Mouse (Mus musculus): ENCODE results near the gene Ctdsp2. TPM values are rescaled to one million over a fixed set of nuclear protein-coding genes. Genes with fewer than 3 reads are reported as not detected.

The Ctdsp2 gene
- total RNA-seq, 2 experiments from 2014 or later = 90.7 to 93.6 TPM

DNA sequence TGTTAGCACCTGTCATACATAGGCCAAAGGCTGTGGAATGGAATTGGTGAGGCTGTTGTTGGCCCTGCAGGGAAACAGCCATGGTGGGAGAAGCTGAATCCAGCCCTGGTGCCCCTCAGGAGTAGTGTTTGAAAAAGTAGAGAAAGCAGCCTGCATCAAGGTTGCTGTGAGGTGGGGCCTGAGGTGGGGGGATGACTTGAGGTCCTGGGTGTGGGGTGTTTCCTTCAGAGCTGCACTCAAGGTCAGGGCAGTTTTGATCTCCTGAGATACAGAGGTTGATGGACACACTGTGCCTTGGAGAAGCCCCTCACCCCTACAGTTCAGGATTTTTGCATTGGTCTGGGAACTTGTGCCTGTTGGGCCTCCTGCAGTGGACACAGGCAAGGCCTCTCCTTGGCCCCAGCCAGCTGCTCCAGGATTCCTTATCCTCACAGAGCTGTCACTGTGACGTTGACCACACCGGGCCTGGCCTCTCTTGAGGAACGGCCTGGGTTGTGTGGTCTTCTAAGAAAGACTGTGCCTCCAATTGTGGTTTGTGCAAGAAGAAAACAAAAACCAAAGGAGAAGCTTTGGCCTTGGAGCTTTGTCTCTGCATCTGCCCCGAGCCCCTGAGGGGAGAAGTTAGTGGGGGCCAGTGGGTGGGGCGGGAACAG lies 10.1 kb downstream of the Ctdsp2 start:
- no peak for DNase-seq (ENCODE audit: low spot score in 2 of 2)

DNA sequence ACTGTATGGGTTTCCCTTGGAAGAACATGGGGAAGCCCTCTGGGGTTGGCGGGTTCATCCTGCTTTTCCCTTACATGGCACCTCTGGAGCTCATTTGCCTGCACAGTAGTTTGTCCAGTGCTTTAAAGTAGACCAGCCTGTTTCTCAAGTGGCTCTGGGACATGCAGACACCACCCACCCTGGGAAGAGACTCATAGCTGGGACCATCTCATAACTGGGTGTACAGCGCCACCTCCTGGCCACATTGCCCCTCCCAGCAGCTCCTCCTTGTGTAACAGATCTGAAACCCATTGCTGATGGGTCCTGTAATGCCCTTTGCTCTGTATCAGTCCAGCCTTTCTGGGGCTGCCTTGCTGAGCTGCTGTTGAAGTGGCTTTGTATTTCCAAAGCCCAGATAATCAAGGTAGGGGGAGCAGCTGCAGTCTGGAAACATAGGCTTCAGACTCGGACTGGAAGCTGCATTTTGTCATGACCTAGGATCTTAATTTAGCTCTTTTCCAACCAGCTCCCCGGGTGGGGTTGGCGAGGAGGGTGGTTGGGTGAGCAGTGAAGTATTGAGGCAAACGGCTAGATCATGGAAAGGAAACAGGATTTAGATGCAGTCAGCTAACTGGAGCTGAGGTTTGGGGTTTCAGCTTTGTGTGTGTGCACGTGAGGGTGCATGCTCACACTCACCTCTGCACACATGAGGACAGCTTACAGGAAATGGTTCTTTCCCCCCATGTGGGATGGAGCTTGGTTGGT lies 12.0 kb downstream of the Ctdsp2 start:
- DNase-seq (ENCODE audit: low spot score in 2 of 2) = peak; percentile 81 to 84

DNA sequence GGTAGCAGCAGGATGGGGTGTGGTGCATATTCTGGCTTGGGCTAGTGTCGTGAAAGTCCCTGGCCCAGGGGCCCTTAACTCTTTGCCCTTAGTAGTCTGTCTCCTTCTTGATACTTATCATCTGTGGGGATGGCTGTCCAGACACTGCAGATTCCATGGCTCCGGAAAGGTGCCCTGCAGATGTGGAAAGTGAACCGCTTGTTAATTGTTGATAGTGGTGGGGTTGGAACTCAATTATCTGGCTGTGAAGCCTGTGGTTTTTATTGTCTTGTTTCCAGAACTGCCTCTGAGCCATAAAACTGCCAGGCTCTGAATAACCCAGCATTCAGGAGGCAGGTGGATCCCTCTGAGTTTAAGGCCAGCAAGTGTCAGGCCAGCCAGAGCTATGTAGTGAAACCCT lies 13.2 kb downstream of the Ctdsp2 start:
- DNase-seq (ENCODE audit: low spot score in 2 of 2) = no peak

DNA sequence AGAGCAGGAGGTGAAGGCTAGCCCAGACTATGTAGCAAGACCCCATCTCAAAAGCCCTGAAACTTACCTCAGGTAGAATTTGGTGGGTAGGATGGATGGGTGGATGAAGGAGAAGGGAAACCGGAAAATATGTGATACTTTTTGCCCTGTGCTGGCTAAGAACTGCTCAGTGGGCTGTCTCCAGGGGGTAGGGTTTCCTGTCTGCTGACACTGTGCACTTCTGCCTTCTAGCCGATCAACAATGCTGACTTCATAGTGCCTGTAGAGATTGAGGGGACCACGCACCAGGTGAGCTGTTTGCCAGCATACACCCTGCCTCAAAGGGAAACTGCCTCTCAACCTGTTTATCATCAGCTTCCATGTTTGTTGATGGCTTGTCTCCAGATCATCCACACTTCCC lies 15.1 kb downstream of the Ctdsp2 start:
- no peak for DNase-seq (ENCODE audit: low spot score in 2 of 2)

DNA sequence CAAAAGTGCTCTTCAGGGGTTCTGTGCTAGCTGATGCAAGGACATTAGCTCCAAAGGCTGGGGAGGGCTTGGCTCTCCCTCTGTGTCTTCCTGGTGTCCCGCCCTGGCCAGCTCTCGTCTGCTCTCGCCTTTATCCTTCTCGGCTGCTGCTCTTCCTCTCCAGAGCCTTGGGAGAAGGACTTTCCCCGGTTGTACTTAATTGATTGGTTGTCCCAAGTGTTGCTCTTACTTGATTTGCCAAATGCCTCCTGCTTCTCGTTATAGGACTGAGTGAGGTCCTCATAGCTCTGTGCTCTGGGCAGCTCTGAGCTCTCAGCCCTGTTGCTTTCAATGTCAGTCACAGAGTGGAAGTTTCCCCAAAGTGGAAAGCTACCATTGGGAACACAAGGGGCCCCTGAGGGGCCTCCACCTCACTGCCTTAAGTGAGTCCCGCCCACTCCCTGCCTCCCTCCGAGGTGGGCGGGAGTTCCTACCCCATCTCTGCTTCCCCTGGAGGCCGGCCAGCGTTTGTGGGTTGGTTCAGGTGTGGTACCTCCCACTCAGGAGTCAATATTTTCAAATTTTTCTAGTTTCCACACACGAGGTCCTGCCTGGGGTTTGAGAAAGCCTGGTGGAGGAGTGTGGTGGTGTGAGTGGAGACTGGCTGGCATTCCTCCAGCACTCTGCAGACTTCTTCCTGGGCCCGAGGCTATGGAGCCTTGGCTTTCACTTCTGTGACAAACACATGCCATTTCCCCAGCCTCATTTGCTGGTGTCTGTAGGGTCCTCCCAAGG lies 19.0 kb downstream of the Ctdsp2 start:
- DNase-seq (ENCODE audit: low spot score in 2 of 2) = no peak

DNA sequence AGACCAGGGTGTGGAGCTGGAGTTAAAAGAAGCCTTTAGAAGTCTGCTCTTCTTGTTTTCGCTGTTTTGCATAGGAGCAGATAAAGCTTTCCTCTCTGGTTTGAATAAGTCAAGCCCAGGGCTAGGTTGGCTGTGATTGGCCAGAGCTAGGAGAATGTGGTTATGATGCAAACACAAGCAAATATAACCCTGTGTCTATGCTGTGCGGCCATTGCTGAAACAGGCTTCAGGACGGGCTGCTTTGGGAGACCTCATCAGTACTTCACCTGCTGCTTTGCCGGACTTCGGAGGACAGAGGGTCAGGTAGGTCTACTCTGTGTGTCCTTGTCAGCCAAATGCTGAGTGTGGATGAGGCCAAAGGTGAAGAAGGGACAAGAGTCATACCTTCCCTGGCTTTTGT lies 22.0 kb downstream of the Ctdsp2 start, which contains the start of gene Avil:
TSS of gene Avil (plus strand) at position 181 of the 400 bp plus-strand sequence.
- DNase-seq (ENCODE audit: low spot score in 2 of 2) = no peak

DNA sequence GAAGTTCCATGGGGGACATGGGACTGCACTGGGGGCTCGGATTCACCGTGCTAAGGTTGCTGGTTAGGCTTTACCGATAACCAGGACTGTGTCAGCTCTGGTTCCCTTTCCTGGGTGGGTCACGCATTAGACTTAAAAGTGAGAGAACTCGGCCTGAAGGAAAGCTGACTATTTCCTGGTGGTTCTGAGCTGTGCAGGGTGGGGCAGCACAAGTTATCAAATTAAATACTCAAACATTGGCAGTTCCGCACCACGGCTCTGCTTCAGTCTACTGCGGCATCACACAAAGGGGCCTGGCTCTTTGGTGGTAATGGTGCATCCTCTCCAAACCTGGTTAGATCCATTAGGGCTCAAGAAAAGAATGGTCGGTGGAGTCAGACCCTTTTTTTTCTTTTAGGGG lies 22.8 kb downstream of the Ctdsp2 start:
- no peak for DNase-seq (ENCODE audit: low spot score in 2 of 2)

DNA sequence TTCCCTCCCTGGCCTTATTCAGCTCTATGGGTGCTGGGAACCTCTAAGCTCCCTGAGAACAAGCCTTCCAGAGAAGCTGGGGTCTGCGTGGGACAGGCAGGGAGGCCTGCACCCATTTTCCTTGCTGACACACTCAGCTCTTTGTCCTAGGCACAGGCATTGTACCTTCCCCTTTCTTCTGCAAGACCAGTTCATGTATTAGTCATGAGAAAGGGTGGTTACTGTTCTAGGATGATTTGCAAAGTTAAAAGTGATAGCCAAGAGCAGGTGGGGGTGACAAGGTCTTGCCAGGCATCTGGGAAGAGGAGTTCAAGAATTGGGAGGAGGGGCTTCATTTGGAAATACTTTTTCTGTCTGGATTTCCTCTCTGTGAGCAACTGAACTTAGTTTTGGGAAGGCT lies 23.5 kb downstream of the Ctdsp2 start:
- no peak for DNase-seq (ENCODE audit: low spot score in 2 of 2)

DNA sequence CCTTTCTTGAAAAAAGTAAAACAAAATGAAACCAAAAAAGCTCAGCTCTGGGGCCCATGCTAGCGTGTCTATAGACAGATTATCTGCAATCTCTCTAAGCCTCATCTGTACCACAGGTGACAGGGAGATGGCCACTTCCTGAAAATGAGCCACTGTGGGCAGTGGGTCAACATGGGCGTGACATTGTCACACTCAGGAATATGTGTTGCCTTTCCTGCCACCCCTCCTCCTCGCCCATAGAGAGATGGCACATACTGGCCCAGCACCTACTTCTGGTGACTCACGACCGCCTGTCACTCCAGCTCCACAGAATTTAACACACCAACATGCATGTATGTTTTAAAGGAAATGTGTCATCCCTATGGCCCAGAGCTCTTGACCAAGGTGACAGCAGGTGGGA lies 24.2 kb downstream of the Ctdsp2 start:
- no peak for DNase-seq (ENCODE audit: low spot score in 2 of 2)

DNA sequence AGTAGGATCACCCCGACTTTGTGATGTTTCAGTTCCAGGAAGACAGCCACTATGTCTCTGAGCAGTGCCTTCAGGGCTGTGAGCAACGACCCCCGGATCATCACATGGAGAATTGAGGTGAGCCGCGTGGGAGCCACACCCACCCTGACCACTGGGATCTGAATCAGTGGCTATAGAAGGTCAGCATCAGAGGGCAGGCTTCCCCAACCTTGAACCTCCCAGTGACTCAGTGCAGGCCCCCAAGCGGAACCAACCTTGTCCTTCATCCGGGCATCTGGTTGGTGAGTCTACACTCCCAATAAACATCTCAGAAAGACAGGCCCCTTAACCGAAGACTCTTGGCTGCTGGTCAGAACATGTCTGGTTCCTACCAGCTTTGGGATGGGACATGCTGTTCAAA lies 24.8 kb downstream of the Ctdsp2 start:
- no peak for DNase-seq (ENCODE audit: low spot score in 2 of 2)

DNA sequence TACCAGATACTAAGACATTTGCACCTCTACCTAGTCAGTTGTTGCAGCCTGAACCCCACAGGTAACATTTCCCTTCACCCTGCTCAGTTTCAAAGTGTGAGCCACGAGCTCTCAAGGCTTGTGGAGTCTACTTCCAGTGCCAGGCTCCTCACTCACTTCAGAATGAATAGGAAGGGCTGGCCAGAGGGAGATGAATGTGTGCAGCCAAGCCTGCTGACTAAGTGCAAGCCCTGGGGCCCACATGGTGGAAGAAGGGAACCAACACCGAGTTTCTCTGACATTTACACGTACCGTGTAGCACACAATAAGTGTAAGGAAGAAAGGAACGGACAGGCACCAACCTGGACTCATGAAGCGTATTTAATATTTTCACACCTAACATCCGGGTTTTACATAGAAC lies 25.3 kb downstream of the Ctdsp2 start:
- no peak for DNase-seq (ENCODE audit: low spot score in 2 of 2)

DNA sequence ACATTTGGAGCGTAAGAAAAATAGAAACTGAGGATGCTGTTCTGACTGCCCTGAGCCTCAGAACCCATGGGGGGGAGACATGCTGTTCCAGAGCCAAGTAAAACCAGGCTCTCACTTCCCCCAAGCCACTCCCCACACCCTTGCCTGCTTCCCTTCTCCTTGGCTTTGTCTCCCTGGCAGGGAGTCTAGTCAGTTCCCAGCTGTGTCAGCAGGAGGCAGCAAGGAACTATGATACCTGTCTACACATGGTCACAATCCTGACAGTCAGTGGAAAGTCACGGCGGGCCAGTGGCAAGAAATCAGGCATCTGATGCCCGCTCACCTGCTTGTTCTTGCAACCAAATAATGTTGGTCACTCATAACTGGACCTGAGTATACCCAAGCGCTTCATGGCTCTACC lies 38.0 kb downstream of the Ctdsp2 start:
- no peak for DNase-seq (ENCODE audit: low spot score in 2 of 2)

DNA sequence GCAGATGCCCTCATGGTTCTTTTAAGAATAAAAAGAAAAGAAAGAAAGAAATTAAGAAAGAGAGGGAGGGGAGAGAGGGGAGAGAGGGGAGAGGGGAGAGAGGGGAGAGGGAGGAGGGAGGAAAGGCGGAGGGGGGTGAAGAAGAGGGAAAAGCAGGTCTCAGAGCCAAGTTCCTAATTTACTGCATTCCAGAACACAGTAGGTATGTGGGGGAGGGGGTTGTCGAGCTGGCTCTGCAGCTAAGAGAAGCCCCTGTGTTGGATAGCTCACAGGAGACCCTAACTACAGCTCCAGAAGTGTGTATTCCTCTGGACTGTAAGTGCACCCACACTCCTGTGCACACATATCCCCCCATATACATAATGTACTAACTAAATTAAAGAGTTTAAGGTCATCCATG lies 38.6 kb downstream of the Ctdsp2 start:
- no peak for DNase-seq (ENCODE audit: low spot score in 2 of 2)

DNA sequence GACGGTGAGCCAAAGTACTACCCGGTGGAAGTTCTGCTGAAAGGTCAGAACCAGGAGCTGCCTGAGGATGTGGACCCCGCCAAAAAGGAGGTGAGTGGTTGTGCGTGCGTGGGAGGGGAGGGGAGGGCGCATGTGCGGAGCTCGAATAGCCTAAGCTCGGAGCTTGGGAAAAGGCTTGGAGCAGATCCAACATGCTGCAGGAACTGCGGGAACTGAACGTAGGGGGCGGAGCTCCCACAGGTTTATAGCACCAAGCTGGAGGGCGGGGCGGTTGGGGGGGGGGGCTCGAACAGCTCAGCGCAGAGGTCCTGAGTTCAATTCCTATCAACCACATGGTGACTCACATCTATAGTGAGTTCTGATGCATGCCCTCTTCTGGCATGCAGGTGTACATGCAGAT lies 39.9 kb downstream of the Ctdsp2 start:
- DNase-seq (ENCODE audit: low spot score in 2 of 2) = no peak

DNA sequence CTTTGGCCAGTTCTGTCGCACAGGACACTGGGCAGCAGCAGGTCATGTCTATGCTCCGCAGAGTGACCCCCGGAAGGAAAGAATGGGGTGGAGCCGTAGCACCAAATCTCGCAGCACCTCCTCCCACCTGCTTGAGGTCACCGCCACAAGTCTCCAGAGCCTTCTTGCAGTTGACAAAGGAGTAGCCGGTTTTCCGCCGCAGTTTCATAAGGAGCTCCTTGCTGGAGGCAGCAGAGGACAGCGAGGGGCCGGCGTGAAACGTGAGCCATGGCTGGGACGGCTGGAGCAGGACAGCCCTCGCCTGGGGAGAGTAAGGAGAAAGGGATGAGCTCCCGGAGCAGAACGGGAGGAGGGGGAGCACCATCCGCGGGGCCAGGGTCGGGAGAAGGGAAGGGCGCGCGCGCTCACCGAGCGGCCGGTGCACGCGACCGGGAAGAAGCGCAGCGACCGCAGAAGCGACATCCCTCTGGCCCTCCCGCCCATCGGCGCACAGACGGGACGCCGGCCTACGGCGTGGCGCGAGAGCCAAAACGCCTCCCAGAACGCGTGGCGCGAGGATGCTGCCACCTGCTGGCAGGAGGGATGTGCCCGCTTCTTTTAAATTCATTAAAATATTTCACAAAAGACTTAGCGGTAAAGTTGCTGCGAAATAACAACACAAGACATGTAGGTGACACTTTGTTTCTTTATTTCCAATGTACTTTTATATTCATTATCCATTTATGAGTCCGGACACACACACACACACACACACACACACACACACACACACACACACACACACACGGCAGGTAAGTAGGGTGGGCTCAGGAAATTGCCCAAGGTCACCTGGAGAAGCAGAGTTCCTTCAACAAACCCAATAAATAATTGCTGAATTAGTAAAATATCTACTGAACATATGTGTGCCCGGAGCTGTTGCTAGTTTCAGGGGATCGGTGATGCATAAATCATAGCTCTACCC lies 52.1 kb downstream of the Ctdsp2 start, which contains the start of gene Tsfm:
TSS of gene Tsfm (minus strand) at position 505 of the 961 bp plus-strand sequence.
- peak; percentile 87 to 94 for DNase-seq (ENCODE audit: low spot score in 2 of 2)

DNA sequence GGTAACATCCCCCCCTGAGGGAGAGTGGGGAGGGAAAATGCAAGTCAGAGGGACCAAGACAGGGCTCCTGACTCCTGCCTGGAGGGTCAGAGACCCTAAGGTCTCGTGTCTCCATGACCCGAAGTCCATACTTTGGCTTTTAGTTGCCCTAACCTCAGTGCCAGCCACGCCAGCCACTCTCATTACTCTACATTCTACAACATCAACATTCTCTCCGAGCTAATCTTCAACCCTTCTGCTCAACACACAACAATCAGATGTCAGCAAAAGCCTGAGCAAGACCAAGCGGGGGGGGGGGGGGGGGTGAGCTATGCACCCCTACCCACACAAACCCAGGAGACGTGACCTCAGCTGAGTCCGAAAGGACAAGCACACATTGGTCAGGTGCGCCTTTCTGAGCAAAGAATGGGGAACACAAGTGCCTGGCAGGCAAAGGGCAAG lies 54.8 kb downstream of the Ctdsp2 start:
- no peak for DNase-seq (ENCODE audit: low spot score in 2 of 2)

DNA sequence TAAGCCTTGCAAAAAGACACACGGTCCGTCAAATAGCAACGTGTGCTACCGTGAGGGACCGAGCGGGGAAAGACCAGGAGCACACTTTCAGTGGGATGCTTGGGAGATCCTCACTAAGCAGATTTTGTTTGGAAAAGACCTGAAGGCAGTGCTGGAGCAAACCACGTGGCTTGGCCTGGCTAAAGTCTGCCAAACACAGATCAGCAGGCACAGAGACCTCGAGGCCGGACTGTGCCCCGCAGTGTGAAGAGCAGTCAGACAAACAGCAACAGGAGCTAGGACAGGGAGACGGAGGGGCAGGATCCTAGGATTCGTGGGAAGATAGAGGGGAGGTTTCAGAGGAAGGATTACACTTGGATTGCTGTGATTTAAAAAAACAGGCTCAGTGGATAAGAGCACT lies 57.8 kb downstream of the Ctdsp2 start:
- no peak for DNase-seq (ENCODE audit: low spot score in 2 of 2)

DNA sequence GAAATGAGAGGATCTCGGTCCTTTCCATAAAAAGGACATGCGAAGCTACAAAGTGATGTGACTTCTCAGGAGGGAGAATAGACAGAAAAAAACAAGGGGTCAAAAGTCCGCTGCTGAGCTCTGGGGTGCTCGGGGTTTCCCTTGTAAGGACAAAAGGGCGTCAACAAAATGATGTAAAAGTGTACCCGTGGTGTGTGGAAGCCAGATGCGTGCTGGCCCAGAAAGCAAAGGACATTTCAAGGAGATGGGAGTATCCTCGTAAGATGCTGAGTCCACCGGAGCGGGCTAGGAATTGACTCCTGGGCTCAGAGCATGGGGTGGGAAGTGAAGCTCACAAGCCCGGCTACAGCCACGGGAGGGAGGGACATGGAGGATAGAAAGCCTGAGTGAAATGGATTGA lies 59.1 kb downstream of the Ctdsp2 start:
- no peak for DNase-seq (ENCODE audit: low spot score in 2 of 2)

DNA sequence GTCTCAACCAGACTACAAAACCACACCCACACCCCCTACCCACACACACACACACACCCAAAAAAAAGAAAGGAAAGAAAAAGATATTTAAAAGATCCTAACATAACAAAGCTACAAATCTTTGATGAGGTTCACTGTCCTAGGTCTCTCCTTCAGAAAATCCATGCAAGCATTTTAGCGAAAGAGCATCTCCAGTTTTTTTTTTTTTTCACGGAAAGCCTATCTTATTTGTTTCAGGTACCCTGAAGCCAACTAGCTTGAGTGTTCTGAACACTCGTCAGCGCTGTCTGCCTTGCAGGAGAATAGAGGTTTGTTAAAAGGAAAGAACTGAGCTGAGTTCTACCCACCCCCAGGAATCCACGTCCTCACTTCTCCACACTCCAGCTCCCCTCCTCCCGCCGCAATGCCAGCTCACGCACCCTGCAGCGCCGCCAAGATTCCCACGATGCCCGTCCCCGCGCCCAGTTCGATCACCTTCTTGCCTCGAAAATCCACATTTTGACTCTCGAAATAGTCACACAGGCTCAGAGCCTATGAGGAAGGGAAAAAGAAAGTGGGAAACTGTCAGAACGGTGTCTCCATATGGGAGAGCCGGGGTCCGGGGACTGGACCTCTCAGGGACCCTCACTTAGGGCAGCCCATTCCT lies 62.2 kb downstream of the Ctdsp2 start:
- DNase-seq (ENCODE audit: low spot score in 2 of 2) = no peak

DNA sequence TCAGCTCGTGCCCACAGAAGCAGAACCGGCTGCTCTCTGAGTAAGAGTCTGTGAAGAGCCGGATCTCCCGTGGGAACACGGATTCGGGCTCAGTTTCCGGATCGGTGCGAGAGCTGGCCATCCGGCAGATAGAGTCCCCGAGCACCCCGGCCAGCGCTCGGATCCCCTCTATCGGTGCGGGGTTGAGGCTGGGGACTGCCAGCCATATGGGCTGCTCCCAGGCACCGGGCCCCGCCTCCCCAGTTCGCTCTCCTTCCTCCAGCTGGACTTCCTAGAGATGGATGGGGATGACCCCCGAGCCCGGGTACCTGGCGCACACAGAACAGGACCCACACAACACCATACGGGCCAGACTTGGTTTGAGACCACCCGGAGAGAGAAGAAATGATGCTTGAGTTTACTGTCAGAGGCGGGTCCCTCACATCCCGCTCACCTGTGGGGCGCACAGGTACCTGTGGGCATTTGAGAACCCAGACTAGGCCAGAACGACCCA lies 62.8 kb downstream of the Ctdsp2 start, which contains the start of the genes Mettl1 and Eef1akmt3:
TSS of gene Mettl1 (plus strand) at position 141 of the 493 bp plus-strand sequence.
TSS of gene Eef1akmt3 (minus strand) at position 240 of the 493 bp plus-strand sequence.
- DNase-seq (ENCODE audit: low spot score in 2 of 2) = no peak

Data from layer of hippocampus, postnatal 14 days (tissue).